Mouse (Mus musculus): ENCODE data around the gene Ptk6. TPM values are rescaled to one million over a fixed set of nuclear protein-coding genes. Genes with fewer than 3 reads are reported as not detected.

Gene Ptk6
- total RNA-seq, 2 experiments from 2014 or later: not detected

Other genes with a start within 250 kb of the Ptk6 start
- under 1 TPM in 1 of 2 experiments, not detected in 1; 0.66 TPM for gene Nkain4, start 248.1 kb downstream of the Ptk6 start, total RNA-seq (2021)
- gene Arfgap1, start 235.6 kb downstream of the Ptk6 start, total RNA-seq (2021): 10 to 100 TPM; 29.1 to 29.4 TPM
- 1 to 10 TPM; 1.6 to 1.9 TPM for gene Col20a1, start 216.3 kb downstream of the Ptk6 start, total RNA-seq (2021)
- gene Chrna4, start 159.2 kb downstream of the Ptk6 start, total RNA-seq (2021): under 1 TPM in 1 of 2 experiments, not detected in 1; 0.09 TPM
- under 1 TPM in 1 of 2 experiments, not detected in 1; 0.18 TPM for gene Kcnq2, start 67.5 kb downstream of the Ptk6 start, total RNA-seq (2021)
- gene Eef1a2, start 45.8 kb downstream of the Ptk6 start, total RNA-seq (2021): 1,000 to 10,000 TPM; 2,039 to 2,096 TPM
- 10 to 100 TPM; 41.7 to 44.5 TPM for gene Ppdpf, start 15.5 kb downstream of the Ptk6 start, total RNA-seq (2021)
- under 1 TPM; 0.19 to 0.21 TPM for gene Srms, start 10.4 kb upstream of the Ptk6 start, total RNA-seq (2021)
- gene Fndc11, start 17.2 kb upstream of the Ptk6 start, total RNA-seq (2021): not detected
- gene Helz2, start 39.2 kb upstream of the Ptk6 start, total RNA-seq (2021): 1 to 10 TPM; 2.6 to 3.1 TPM
- 1 to 10 TPM; 7.2 to 8.7 TPM for gene Gmeb2, start 85.2 kb upstream of the Ptk6 start, total RNA-seq (2021)
- not detected for gene Stmn3, start 111.7 kb upstream of the Ptk6 start, total RNA-seq (2021)
- 10 to 100 TPM in 1 of 2 experiments, 1 to 10 TPM in 1; 7.3 to 10.8 TPM for gene Rtel1, start 117.0 kb upstream of the Ptk6 start, total RNA-seq (2021)
- gene Zgpat, start 162.1 kb upstream of the Ptk6 start, total RNA-seq (2021): 10 to 100 TPM; 11.7 to 12.4 TPM
- 10 to 100 TPM; 23.0 to 26.5 TPM for gene Arfrp1, start 162.6 kb upstream of the Ptk6 start, total RNA-seq (2021)
- 1 to 10 TPM; 3.8 to 4.5 TPM for gene Lime1, start 177.3 kb upstream of the Ptk6 start, total RNA-seq (2021)